Mouse (Mus musculus) heart, embryonic 15.5 days (tissue): Measurements from ENCODE around the gene Pcbp2. TPM values are rescaled to one million over a fixed set of nuclear protein-coding genes. Genes with fewer than 3 reads are reported as not detected.

Source experiments
- ATAC-seq: fragments of 200-750 bp; cut with Nextera tagmentation; replicated peaks from 2 replicates; pipeline ENCODE4 v1.8.0; 2017; ENCODE audit warnings: low read depth, moderate TSS enrichment; ENCODE audit not compliant: insufficient number of reproducible peaks, insufficient read depth, low FRiP score
- H3K27ac ChIP-seq: fragments of 300-500 bp; sonication (generic); 2 replicates; pipeline ENCODE4 v1.5.1; 2015; ENCODE audit warnings: mild to moderate bottlenecking, inconsistent platforms
- H3K27me3 ChIP-seq: fragments of 300-500 bp; sonication (generic); 2 replicates; pipeline ENCODE4 v1.6.1; 2015; ENCODE audit warnings: inconsistent platforms
- H3K36me3 ChIP-seq: fragments of 300-500 bp; sonication (generic); 2 replicates; pipeline ENCODE4 v1.6.1; 2015; ENCODE audit warnings: mild to moderate bottlenecking, inconsistent platforms
- H3K4me1 ChIP-seq: fragments of 300-500 bp; sonication (generic); replicated peaks from 2 replicates; pipeline ENCODE4 v1.6.1; 2015; ENCODE audit warnings: inconsistent platforms
- H3K4me2 ChIP-seq: fragments of 300-500 bp; sonication (generic); 2 replicates; pipeline ENCODE4 v1.6.1; 2015; ENCODE audit warnings: inconsistent platforms, mild to moderate bottlenecking, moderate library complexity
- H3K4me3 ChIP-seq: fragments of 300-500 bp; sonication (generic); 2 replicates; pipeline ENCODE4 v1.5.1; 2015; ENCODE audit warnings: mild to moderate bottlenecking, inconsistent platforms
- H3K9ac ChIP-seq: fragments of 300-500 bp; sonication (generic); 2 replicates; pipeline ENCODE4 v1.6.1; 2015; ENCODE audit warnings: mild to moderate bottlenecking, inconsistent platforms
- H3K9me3 ChIP-seq: fragments of 300-500 bp; sonication (generic); replicated peaks from 2 replicates; pipeline ENCODE4 v1.6.1; 2016; ENCODE audit warnings: inconsistent platforms
- WGBS: fragments of 180-500 bp; shearing (Covaris S2); methylation state at CpG from one replicate; pipeline ENCODE4 v1.1.7; 2015; ENCODE audit warnings: mixed read lengths; 5-methylcytosine and 5-hydroxymethylcytosine counted together
- polyA plus RNA-seq: library from polyadenylated mRNA; unstranded; fragments of >200 nt; fragmentation: Nextera tagmentation; extraction: Ambion mirVana; gene quantifications from 2 replicates; pipeline ENCODE4 v1.2.1, GENCODE M21; 2015

The Pcbp2 gene
- 130 and 139 TPM in 2 replicates for polyA plus RNA-seq

DNA sequence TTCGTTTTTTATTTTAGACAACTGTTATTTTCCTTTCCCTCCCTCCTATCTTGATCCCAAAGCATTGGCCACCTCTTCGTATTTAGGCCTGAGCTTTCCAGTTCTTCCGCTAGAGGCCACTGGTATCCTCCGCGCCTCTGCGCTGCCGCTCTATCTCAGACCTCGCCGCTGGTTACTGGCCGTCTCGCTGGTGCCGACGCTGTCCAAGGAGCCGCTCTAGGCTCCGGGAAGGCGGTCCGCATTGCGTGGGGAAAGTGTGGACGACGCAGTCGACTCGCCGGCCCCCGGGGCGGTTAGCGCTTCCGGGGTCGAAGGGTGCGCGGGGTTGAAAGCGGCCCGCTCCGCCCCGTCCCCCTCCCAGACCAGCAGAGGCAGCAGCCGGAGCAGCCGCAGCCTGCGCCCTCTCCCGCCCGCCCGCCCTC lies at the start of gene Pcbp2:
Gene Pcbp2, plus strand, starts transcription at position 357 of the 422 bp plus-strand sequence.
- under 1% methylated on average over 32 of the region's 40 CpGs for WGBS
- ATAC-seq: peak; percentile 100
- Histone ChIP-seq H3K9me3 (no peaks in the 10 kb centered on the region), H3K4me2 (peak within 1 kb of the TSS; percentile 66), H3K9ac (peak within 1 kb of the TSS; percentile 90), H3K36me3 (peaks cover 13% of the 10 kb centered on the region), H3K27ac (peak within 1 kb of the TSS; percentile 97), H3K4me1 (peaks cover 12% of the 10 kb centered on the region), H3K27me3 (no peaks in the 10 kb centered on the region), H3K4me3 (peak within 1 kb of the TSS; percentile 93)

DNA sequence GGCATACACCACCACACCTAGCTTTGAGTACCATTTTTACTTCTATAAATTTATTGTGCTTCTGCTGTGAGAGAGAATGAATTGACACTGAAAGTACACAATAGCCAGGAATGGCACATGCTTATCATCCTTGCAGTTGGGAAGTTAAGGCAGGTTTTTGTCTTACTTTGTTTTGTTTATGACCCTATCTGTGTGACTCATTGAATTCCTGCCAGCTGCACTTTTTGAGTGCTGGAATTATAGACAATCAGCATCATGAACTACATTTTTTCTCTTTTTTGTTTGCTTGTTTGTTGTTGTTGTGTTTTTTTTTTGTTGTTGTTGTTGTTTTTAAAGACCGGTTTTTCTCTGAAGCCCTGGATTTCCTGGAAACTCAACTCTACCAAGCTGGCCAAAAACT lies 49.4 kb upstream of the Pcbp2 start:
- Histone ChIP-seq H3K27me3 (no peaks in the 10 kb centered on the region), H3K4me1 (no peaks in the 10 kb centered on the region), H3K9me3 (no peaks in the 10 kb centered on the region), H3K4me3 (no peak overlapping the region), H3K4me2 (no peak overlapping the region), H3K9ac (no peak overlapping the region), H3K27ac (peak overlapping the region; percentile 3; the same call in 1 of the 2 replicates), H3K36me3 (peaks cover 22% of the 10 kb centered on the region)
- ATAC-seq: no peak
- 50% methylated on average over 1 of the region's 1 CpGs for WGBS

DNA sequence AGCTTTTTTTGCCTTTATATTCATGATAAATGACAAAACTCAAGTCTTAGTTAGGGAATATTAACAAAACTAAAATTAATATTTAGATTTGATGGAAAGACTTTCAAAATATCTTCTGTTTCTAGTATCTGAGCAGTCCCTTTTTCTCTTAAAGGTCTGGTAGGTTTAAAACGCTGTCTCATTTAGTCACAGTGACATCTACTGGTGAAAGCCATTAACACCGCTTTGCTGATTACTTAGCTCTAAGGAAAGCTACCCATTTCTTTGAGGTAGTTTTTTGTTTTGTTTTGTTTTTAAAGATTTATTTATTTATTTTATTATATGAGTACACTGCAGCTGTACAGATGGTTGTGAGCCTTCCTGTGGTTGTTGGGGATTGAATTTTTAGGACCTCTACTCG lies 48.9 kb upstream of the Pcbp2 start:
- WGBS: 53% methylated on average over 3 of the region's 3 CpGs
- Histone ChIP-seq H3K27me3 (no peaks in the 10 kb centered on the region), H3K4me1 (no peaks in the 10 kb centered on the region), H3K4me2 (no peak overlapping the region), H3K4me3 (no peak overlapping the region), H3K9ac (no peak overlapping the region), H3K27ac (no peak overlapping the region), H3K36me3 (peaks cover 26% of the 10 kb centered on the region), H3K9me3 (no peaks in the 10 kb centered on the region)
- ATAC-seq: no peak

DNA sequence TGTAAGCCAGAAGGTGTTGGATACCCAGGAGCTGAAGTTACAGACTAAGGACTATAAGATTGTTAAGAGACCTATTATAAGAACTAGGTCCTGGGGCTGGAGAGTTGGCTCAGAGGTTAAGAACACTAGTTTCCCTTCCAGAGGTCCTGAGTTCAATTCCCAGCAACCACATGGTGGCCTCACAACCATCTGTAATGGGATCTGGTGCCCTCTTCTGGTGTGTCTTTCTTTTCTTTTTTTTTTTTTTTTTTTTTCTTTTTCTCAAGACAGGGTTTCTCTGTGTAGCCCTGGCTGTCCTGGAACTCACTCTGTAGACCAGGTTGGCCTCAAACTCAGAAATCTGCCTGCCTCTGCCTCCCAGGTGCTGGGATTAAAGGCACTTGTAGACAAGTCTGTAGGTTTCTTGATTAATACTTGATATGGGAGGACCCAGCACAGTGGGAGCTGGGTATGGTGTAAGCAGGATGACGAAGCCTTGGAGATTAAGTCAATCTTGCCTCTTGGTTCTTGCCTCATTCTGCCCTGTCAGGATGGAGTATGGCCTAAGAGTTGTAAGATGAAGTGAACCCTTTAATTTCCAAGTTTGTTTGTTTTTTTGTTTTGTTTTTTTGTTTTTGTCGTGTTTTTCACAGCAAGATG lies 46.6 kb upstream of the Pcbp2 start:
- ATAC-seq: no peak
- 90% methylated on average over 2 of the region's 2 CpGs for WGBS
- peaks cover 41% of the 10 kb centered on the region for H3K36me3 ChIP-seq

DNA sequence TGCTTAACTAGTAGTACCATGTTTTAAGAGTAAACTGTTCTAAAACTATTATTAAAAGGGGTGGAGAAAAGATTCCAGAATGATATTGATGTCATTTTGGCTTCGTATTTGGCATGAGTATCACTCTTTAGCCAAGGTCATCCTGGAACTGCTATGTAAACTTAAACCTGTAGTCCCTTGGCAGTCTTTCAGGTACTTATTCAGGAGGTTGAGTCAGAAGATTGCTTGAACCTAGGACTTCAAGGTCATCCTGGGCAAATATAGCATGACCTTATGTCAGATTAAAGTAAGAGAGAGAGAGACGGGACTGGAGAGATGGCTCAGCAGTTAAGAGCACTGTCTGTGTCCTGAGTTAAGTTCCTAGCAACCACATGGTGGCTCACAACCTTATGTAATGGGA lies 45.7 kb upstream of the Pcbp2 start:
- H3K4me2 ChIP-seq: no peak overlapping the region
- no peaks in the 10 kb centered on the region for H3K4me1 ChIP-seq
- no peak overlapping the region for H3K4me3 ChIP-seq
- peaks cover 47% of the 10 kb centered on the region for H3K36me3 ChIP-seq
- H3K9ac ChIP-seq: no peak overlapping the region
- H3K9me3 ChIP-seq: no peaks in the 10 kb centered on the region
- H3K27ac ChIP-seq: no peak overlapping the region
- H3K27me3 ChIP-seq: no peaks in the 10 kb centered on the region
- ATAC-seq: no peak
- WGBS: 61% methylated on average over 2 of the region's 2 CpGs

More for the DNA sequence above, 46.6 kb upstream of the Pcbp2 start:
- H3K9ac ChIP-seq: no peak overlapping the region
- H3K4me2 ChIP-seq: no peak overlapping the region
- H3K4me3 ChIP-seq: no peak overlapping the region
- no peaks in the 10 kb centered on the region for H3K4me1 ChIP-seq
- no peaks in the 10 kb centered on the region for H3K27me3 ChIP-seq
- no peak overlapping the region for H3K27ac ChIP-seq
- no peaks in the 10 kb centered on the region for H3K9me3 ChIP-seq

DNA sequence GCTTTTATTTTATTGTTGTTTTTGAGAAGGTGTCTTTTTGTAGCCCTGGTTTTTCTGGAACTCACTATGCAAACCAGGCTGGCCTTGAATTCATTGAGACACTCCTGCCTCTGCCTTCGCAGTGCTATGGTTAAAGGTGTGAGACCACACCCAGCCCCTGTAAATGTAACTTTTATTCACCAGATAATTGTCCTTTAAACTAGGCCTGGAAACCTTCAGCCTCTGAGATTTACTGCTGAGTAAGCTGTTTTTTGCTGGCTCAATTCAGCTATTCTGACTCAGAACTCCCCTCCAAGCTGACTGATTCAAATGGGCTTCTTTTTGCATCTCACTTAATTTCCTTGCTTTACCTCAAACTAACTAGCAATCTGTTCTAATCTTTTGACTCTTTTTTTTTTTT lies 43.4 kb upstream of the Pcbp2 start:
- H3K27me3 ChIP-seq: no peaks in the 10 kb centered on the region
- no peak overlapping the region for H3K9ac ChIP-seq
- ATAC-seq: no peak
- no peak overlapping the region for H3K4me2 ChIP-seq
- H3K9me3 ChIP-seq: no peaks in the 10 kb centered on the region
- peaks cover 69% of the 10 kb centered on the region for H3K36me3 ChIP-seq
- no peak overlapping the region for H3K4me3 ChIP-seq
- 92% methylated on average over 1 of the region's 1 CpGs for WGBS
- H3K4me1 ChIP-seq: no peaks in the 10 kb centered on the region
- H3K27ac ChIP-seq: no peak overlapping the region

DNA sequence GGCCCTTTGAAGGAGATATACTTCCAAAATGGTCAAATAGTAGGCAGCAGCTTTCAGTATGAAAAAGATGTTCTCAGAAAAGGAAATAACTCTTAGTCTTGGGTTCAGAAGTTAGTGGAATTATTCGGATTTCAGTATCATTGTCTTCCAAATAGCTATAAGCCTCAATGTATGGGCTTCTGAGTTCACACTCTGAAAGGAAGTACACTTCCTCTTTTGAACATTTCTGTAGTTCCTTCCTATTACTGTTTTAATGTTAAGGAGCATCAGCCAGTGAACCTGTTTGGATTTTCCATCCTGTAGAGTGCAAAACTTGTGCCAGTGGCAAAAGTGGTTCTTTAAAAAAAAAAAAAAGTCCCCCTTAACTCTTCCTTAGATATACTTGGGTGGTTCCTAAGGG lies 38.3 kb upstream of the Pcbp2 start:
- no peak for ATAC-seq
- Histone ChIP-seq H3K9me3 (no peaks in the 10 kb centered on the region), H3K4me3 (no peak overlapping the region), H3K4me2 (no peak overlapping the region), H3K9ac (no peak overlapping the region), H3K27ac (peak overlapping the region; percentile 31; the same call in 1 of the 2 replicates), H3K36me3 (peaks cover 73% of the 10 kb centered on the region), H3K27me3 (no peaks in the 10 kb centered on the region), H3K4me1 (no peaks in the 10 kb centered on the region)
- WGBS: 72% methylated on average over 1 of the region's 1 CpGs

DNA sequence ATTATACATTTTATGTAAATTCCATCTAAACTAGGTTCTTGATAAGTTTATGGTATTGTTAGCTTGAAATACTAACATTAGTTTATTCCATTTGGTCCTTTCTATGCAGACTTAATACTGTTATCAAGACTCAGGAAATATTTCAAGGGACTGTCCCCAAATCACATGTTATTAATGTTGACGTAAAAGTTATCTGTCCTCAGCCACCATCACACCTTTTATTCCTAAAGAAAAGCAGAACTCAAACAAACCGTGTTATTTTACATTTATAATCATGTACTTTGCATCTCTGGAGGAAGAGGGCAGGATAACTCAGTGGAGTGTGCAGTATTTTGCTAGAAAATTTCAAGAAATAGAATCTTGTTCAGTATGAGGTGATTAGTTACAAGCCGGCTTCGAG lies 37.2 kb upstream of the Pcbp2 start:
- H3K36me3 ChIP-seq: peaks cover 65% of the 10 kb centered on the region

DNA sequence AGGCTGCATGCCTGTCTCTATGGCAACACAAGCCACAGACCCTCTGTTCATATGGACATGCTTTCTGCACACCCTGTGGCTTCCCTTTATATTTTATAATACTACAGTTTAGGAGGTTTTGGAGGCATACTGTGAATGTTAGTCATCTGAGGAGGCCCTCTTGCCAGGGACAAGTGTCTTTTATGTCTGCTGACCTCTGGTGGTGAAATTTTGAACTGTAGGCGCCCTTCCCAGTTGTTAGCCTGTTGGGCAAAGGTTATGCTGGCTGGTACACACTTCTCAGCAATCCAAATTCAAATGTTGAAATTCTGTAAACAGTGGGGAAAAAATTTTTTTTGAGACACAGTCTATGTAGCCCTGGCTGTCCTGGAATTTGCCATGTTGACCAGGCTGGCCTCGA lies 27.8 kb upstream of the Pcbp2 start:
- Histone ChIP-seq H3K4me2 (no peak overlapping the region), H3K9me3 (no peaks in the 10 kb centered on the region), H3K4me1 (peaks cover 4% of the 10 kb centered on the region; the same call in 1 of the 2 replicates), H3K27me3 (no peaks in the 10 kb centered on the region), H3K9ac (no peak overlapping the region), H3K36me3 (no peaks in the 10 kb centered on the region), H3K4me3 (no peak overlapping the region), H3K27ac (no peak overlapping the region)
- ATAC-seq: no peak
- 42% methylated on average over 2 of the region's 2 CpGs for WGBS

More for the DNA sequence above, 37.2 kb upstream of the Pcbp2 start:
- H3K27ac ChIP-seq: no peak overlapping the region
- no peak overlapping the region for H3K9ac ChIP-seq
- H3K9me3 ChIP-seq: no peaks in the 10 kb centered on the region
- no peaks in the 10 kb centered on the region for H3K4me1 ChIP-seq
- WGBS: 86% methylated on average over 4 of the region's 4 CpGs
- ATAC-seq: no peak
- H3K27me3 ChIP-seq: no peaks in the 10 kb centered on the region
- H3K4me3 ChIP-seq: no peak overlapping the region
- H3K4me2 ChIP-seq: no peak overlapping the region

DNA sequence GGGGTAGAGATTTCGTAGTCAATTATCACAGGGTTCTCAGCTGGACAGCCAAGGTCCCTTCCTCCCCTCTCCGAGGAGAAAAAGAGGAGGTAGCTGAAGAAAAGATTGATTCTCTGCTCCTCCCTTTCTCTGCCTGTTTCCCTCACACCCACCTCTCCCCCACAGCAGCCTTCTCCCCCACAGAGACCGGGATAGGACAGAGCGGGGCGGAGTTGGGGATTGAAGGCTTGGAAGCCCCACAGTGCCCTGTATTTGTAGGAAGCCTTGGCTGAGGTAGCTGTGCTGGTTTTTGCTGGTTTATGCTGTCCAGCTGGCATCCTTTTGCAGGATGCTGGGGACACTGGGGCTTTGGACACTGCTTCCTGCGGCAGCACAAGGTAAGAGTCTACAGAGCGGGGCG lies 25.2 kb upstream of the Pcbp2 start, which contains the start of gene Amhr2:
Gene Amhr2, plus strand, starts transcription at position 222 of the 400 bp plus-strand sequence.
- Histone ChIP-seq H3K36me3 (no peaks in the 10 kb centered on the region), H3K4me3 (no peak within 1 kb of the TSS), H3K9me3 (no peaks in the 10 kb centered on the region), H3K27me3 (no peaks in the 10 kb centered on the region), H3K9ac (no peak within 1 kb of the TSS), H3K4me2 (no peak within 1 kb of the TSS), H3K4me1 (peaks cover 4% of the 10 kb centered on the region; the same call in 1 of the 2 replicates), H3K27ac (no peak within 1 kb of the TSS)
- 71% methylated on average over 8 of the region's 8 CpGs for WGBS
- ATAC-seq: no peak

DNA sequence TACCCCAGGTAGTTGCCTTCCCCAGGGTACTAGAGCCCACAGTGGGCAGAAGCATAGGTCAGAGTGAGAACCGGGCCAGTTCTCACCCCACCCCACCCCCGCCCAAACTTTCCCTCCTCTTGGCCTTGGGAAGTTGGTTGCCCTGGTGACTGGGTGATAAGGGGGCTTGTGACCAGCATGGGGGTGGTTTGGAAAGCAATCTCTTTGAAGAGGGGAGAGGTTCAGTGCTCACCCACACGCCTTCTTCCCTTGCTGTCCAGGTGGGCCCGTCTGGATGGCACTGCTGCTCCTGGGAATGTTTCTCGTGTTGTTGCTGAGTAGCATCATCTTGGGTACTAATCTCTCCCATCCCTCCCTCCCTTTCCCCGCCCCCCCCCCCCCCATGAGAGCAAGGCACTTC lies 23.9 kb upstream of the Pcbp2 start:
- H3K36me3 ChIP-seq: no peaks in the 10 kb centered on the region
- no peaks in the 10 kb centered on the region for H3K9me3 ChIP-seq
- peaks cover 4% of the 10 kb centered on the region; the same call in 1 of the 2 replicates for H3K4me1 ChIP-seq
- no peak for ATAC-seq
- H3K27ac ChIP-seq: no peak overlapping the region
- no peak overlapping the region for H3K9ac ChIP-seq
- WGBS: 18% methylated on average over 5 of the region's 6 CpGs
- H3K4me3 ChIP-seq: no peak overlapping the region
- no peaks in the 10 kb centered on the region for H3K27me3 ChIP-seq
- no peak overlapping the region for H3K4me2 ChIP-seq

DNA sequence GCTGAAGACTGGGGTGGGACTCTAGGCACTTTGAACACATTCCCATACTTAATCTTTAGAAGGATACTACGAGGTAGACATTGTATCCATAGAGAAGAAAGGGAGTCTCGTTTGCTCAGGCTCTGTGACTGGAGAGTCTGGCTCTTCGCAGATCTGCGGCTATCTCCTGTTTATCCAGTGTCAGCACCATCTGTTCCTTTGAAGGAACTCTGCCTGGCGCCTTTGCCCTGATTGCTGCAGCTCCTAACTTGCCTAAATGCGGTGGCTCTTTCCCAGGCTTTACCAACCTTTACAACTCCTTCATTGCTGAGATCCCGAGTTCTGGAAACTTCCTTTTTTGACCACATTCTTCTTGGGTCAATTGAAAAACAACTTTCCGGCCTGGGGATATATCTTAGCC lies 21.0 kb upstream of the Pcbp2 start:
- 39% methylated on average over 8 of the region's 8 CpGs for WGBS
- no peak for ATAC-seq
- H3K9me3 ChIP-seq: no peaks in the 10 kb centered on the region

More for the DNA sequence above, 21.0 kb upstream of the Pcbp2 start:
- Histone ChIP-seq H3K36me3 (no peaks in the 10 kb centered on the region), H3K4me3 (no peak overlapping the region), H3K27me3 (no peaks in the 10 kb centered on the region), H3K4me2 (no peak overlapping the region), H3K9ac (no peak overlapping the region), H3K27ac (no peak overlapping the region), H3K4me1 (peaks cover 8% of the 10 kb centered on the region; the same call in 1 of the 2 replicates)
